Mouse (Mus musculus) heart, postnatal 0 days (tissue): ENCODE results near the gene Slmap.

Experiments
- CTCF ChIP-seq: IDR thresholded peaks from 2 replicates; pipeline ENCODE4 v1.5.1; 2016; ENCODE audit warnings: antibody characterized with exemption, control low read depth, low read depth
- EP300 ChIP-seq: IDR thresholded peaks from 2 replicates; pipeline ENCODE4 v1.6.1; 2016; ENCODE audit warnings: antibody characterized with exemption, low read depth

- TF ChIP-seq CTCF (no peak), EP300 (no peak)
Observed at GRCm38 (mm10) chr14:26569880-26570279, 35.1 kb upstream of the Slmap start.
